Mouse (Mus musculus) kidney, postnatal 0 days (tissue): ENCODE measurements around the gene Cnnm3. TPM values are rescaled to one million over a fixed set of nuclear protein-coding genes. Genes with fewer than 3 reads are reported as not detected.

Experiments used
- ATAC-seq: fragments of 200-750 bp; cut with Nextera tagmentation; replicated peaks from 2 replicates; pipeline ENCODE4 v1.8.0; 2017; ENCODE audit warnings: low read depth, moderate number of reproducible peaks, moderate TSS enrichment, moderate library complexity; ENCODE audit not compliant: low FRiP score
- DNase-seq: peaks from one replicate; pipeline ENCODE4 v3.0.0-alpha.2; 2016; ENCODE audit warnings: low spot score
- H3K27ac ChIP-seq: fragments of 300-500 bp; sonication (generic); 2 replicates; pipeline ENCODE4 v1.5.1; 2014; ENCODE audit warnings: mild to moderate bottlenecking
- H3K27me3 ChIP-seq: fragments of 300-500 bp; sonication (generic); 2 replicates; pipeline ENCODE4 v1.6.1; 2014; ENCODE audit warnings: low read length, mixed read lengths; ENCODE audit not compliant: insufficient read depth
- H3K36me3 ChIP-seq: fragments of 300-500 bp; sonication (generic); 2 replicates; pipeline ENCODE4 v1.6.1; 2014; ENCODE audit warnings: low read length, mixed read lengths; ENCODE audit not compliant: insufficient read depth
- H3K4me1 ChIP-seq: fragments of 300-500 bp; sonication (generic); replicated peaks from 2 replicates; pipeline ENCODE4 v1.6.1; 2014; ENCODE audit warnings: antibody characterized with exemption, low read length, mixed read lengths; ENCODE audit not compliant: insufficient read depth
- H3K4me2 ChIP-seq: fragments of 300-500 bp; sonication (generic); 2 replicates; pipeline ENCODE4 v1.6.1; 2014; ENCODE audit warnings: mild to moderate bottlenecking, low read length, moderate library complexity, mixed read lengths
- H3K4me3 ChIP-seq: fragments of 300-500 bp; sonication (generic); replicated peaks from 2 replicates; pipeline ENCODE4 v1.5.1; 2014; ENCODE audit warnings: low read depth, low read length
- H3K9ac ChIP-seq: fragments of 300-500 bp; sonication (generic); 2 replicates; pipeline ENCODE4 v1.6.1; 2014; ENCODE audit warnings: low read depth, low read length
- H3K9me3 ChIP-seq: fragments of 300-500 bp; sonication (generic); replicated peaks from 2 replicates; pipeline ENCODE4 v1.6.1; 2016; ENCODE audit warnings: low read length, inconsistent platforms, mixed read lengths
- CTCF ChIP-seq: IDR thresholded peaks from 2 replicates; pipeline ENCODE4 v1.5.1; 2016; ENCODE audit warnings: antibody characterized with exemption, low read depth, mild to moderate bottlenecking, moderate library complexity
- WGBS: fragments of 180-500 bp; shearing (Covaris S2); extraction: QIAGEN DNeasy Blood & Tissue Kit; methylation state at CpG from one replicate; pipeline ENCODE4 v1.1.7; 2014; 5-methylcytosine and 5-hydroxymethylcytosine counted together
- polyA plus RNA-seq: library from polyadenylated mRNA; unstranded; fragments of >200 nt; fragmentation: Nextera tagmentation; extraction: Ambion mirVana; gene quantifications from 2 replicates; pipeline ENCODE4 v1.2.1, GENCODE M21; 2015

The Cnnm3 gene
- polyA plus RNA-seq, 1 experiment from 2014 or later = 3.4 TPM

DNA sequence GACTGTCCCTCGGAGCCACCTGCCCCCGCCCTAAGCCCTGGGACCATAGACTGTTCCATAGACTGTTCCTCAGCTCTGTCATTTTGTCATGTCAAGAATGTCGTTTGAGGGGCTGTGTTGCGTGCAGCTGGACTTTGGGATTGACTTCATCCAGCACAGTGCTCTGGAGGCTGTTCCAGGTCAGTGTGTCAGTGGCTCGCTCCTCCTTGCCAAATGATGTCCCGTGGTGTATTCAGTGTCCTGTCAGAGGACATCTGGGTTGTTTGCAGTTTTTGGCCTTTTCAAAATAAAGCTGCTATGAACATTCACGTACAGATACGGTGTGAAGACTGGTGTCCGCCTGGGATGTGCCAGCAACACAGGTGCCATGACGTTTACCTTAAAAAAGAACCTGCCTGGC is 15.2 kb downstream of the Cnnm3 start:
- Histone ChIP-seq H3K27me3 (no peaks in the 10 kb centered on the region), H3K9me3 (no peaks in the 10 kb centered on the region), H3K4me1 (no peaks in the 10 kb centered on the region), H3K36me3 (peaks cover 36% of the 10 kb centered on the region), H3K4me3 (no peak overlapping the region), H3K4me2 (no peak overlapping the region), H3K27ac (no peak overlapping the region), H3K9ac (no peak overlapping the region)
- DNase-seq = no peak
- ATAC-seq = no peak
- 82% methylated on average over 10 of the region's 10 CpGs for WGBS
- TF ChIP-seq CTCF = no peak

GRCm38 (mm10) chr1:36528351-36528750 is 16.7 kb downstream of the Cnnm3 start:
- Histone ChIP-seq H3K27me3 (no peaks in the 10 kb centered on the region), H3K9ac (no peak overlapping the region), H3K4me2 (no peak overlapping the region), H3K27ac (no peak overlapping the region), H3K4me1 (no peaks in the 10 kb centered on the region), H3K4me3 (no peak overlapping the region), H3K36me3 (peaks cover 32% of the 10 kb centered on the region), H3K9me3 (no peaks in the 10 kb centered on the region)
- DNase-seq (no peak), ATAC-seq (no peak)
- WGBS = 33% methylated on average over 1 of the region's 1 CpGs
- no peak for TF ChIP-seq CTCF

DNA sequence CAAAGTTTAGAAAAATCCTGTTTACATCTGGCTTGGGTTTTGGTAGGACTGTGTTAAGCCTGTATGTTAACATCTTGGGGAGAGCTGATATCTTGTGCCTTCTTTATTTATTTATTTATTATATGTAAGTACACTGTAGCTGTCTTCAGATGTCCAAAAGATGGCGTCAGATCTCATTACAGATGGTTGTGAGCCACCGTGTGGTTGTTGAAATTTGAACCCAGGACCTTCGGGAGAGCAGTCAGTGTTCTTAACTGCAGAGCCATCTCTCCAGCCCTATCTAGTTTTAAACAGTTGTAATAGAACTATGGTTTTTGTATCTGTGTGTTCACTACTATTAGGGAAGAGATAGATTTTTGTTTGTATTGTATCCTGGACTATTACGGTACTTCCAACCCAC is 17.6 kb downstream of the Cnnm3 start:
- Histone ChIP-seq H3K4me1 (no peaks in the 10 kb centered on the region), H3K27me3 (no peaks in the 10 kb centered on the region), H3K4me3 (no peak overlapping the region), H3K9me3 (no peaks in the 10 kb centered on the region), H3K4me2 (no peak overlapping the region), H3K27ac (no peak overlapping the region), H3K9ac (no peak overlapping the region), H3K36me3 (peaks cover 23% of the 10 kb centered on the region)
- no peak for TF ChIP-seq CTCF
- DNase-seq (no peak), ATAC-seq (no peak)
- WGBS = 83% methylated on average over 4 of the region's 4 CpGs

GRCm38 (mm10) chr1:36529875-36530274 is 18.2 kb downstream of the Cnnm3 start:
- DNase-seq = no peak
- Histone ChIP-seq H3K9ac (no peak overlapping the region), H3K4me3 (no peak overlapping the region), H3K4me1 (no peaks in the 10 kb centered on the region), H3K27ac (no peak overlapping the region), H3K27me3 (no peaks in the 10 kb centered on the region), H3K4me2 (no peak overlapping the region), H3K36me3 (peaks cover 19% of the 10 kb centered on the region), H3K9me3 (no peaks in the 10 kb centered on the region)
- WGBS = 94% methylated on average over 4 of the region's 4 CpGs
- TF ChIP-seq CTCF = no peak
- no peak for ATAC-seq

- H3K4me3 ChIP-seq = no peak overlapping the region
- ATAC-seq (no peak), DNase-seq (no peak)
- no peak for TF ChIP-seq CTCF
- no peaks in the 10 kb centered on the region for H3K27me3 ChIP-seq
- H3K9me3 ChIP-seq = no peaks in the 10 kb centered on the region
- peaks cover 13% of the 10 kb centered on the region for H3K36me3 ChIP-seq
- H3K27ac ChIP-seq = no peak overlapping the region
- no peaks in the 10 kb centered on the region for H3K4me1 ChIP-seq
- 77% methylated on average over 8 of the region's 8 CpGs for WGBS
- H3K9ac ChIP-seq = no peak overlapping the region
- no peak overlapping the region for H3K4me2 ChIP-seq
These were observed 18.8 kb downstream of the Cnnm3 start for GRCm38 (mm10) chr1:36530485-36530884.

DNA sequence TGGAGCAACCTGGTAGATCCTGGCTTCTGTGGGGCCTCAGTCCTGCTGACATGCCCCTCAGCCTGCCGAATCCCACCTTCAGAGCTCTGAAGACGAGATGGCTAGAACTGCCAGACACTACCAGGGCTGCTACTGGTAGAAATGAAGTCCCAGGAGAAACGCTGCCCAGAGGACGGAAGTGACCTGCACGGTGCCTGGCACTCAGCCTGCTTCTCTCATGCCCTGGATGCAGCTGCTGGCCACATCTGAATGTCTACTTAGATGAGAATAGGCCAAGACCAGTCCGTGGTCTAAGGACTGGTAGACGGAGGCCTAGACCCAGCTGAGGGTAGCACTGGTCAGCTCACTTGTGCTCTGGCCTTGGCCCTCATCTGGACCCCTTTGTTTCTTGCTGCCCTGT is 19.3 kb downstream of the Cnnm3 start:
- 88% methylated on average over 7 of the region's 7 CpGs for WGBS

DNA sequence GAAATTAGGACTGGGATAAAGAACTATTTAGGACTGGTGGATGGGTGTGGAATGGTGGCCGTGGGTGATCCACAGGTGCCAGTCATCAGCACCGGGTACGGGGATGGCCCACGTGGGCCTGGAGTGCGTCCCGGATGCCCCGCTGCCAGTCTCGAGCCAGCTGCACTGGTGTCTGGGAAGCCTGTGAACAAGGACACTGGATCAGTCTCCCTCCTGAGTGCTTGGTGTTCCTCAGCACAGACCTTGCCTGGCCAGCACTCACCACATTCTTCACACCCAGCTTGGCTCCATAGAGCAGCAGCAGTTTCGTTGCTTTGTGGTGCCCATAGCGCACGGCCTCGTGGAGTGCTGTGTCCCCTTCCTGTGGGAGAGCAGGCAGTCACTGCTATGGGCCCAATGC is 19.8 kb downstream of the Cnnm3 start:
- no peak overlapping the region for H3K9ac ChIP-seq
- no peak for TF ChIP-seq CTCF
- no peaks in the 10 kb centered on the region for H3K9me3 ChIP-seq
- no peak overlapping the region for H3K4me2 ChIP-seq
- H3K36me3 ChIP-seq = 0 out of 2 replicates have a peak, but pooled peaks cover 7% of the 10 kb centered on the region
- ATAC-seq (no peak), DNase-seq (no peak)
- H3K27me3 ChIP-seq = no peaks in the 10 kb centered on the region
- WGBS = 90% methylated on average over 12 of the region's 12 CpGs
- no peak overlapping the region for H3K27ac ChIP-seq
- H3K4me3 ChIP-seq = no peak overlapping the region
- H3K4me1 ChIP-seq = no peaks in the 10 kb centered on the region

More for the DNA sequence above, 19.3 kb downstream of the Cnnm3 start:
- Histone ChIP-seq H3K4me3 (no peak overlapping the region), H3K9me3 (no peaks in the 10 kb centered on the region), H3K9ac (no peak overlapping the region), H3K4me2 (no peak overlapping the region), H3K27me3 (no peaks in the 10 kb centered on the region), H3K27ac (no peak overlapping the region), H3K36me3 (peaks cover 8% of the 10 kb centered on the region; the same call in 1 of the 2 replicates), H3K4me1 (no peaks in the 10 kb centered on the region)
- ATAC-seq (no peak), DNase-seq (no peak)
- TF ChIP-seq CTCF = no peak
